Mouse (Mus musculus) heart, embryonic 11.5 days (tissue): ENCODE results near the gene Dpagt1. TPM values are rescaled to one million over a fixed set of nuclear protein-coding genes. Genes with fewer than 3 reads are reported as not detected.

Experiments used
- ATAC-seq: fragments of 200-750 bp; cut with Nextera tagmentation; replicated peaks from 2 replicates; pipeline ENCODE4 v1.8.0; 2017; ENCODE audit warnings: moderate library complexity; ENCODE audit not compliant: insufficient number of reproducible peaks, low FRiP score, low TSS enrichment
- H3K27ac ChIP-seq: fragments of 300-500 bp; sonication (generic); 2 replicates; pipeline ENCODE4 v1.5.1; 2014; ENCODE audit warnings: mild to moderate bottlenecking, low read depth, low read length
- H3K27me3 ChIP-seq: fragments of 300-500 bp; sonication (generic); 2 replicates; pipeline ENCODE4 v1.6.1; 2014; ENCODE audit warnings: mild to moderate bottlenecking, low read length, mixed read lengths; ENCODE audit not compliant: control insufficient read depth, insufficient read depth
- H3K36me3 ChIP-seq: fragments of 300-500 bp; sonication (generic); 2 replicates; pipeline ENCODE4 v1.6.1; 2014; ENCODE audit warnings: mild to moderate bottlenecking, low read length, moderate library complexity, mixed read lengths; ENCODE audit not compliant: control insufficient read depth, insufficient read depth
- H3K4me1 ChIP-seq: fragments of 300-500 bp; sonication (generic); 2 replicates; pipeline ENCODE4 v1.6.1; 2014; ENCODE audit warnings: low read length; ENCODE audit not compliant: control insufficient read depth, insufficient read depth
- H3K4me2 ChIP-seq: fragments of 300-500 bp; sonication (generic); 2 replicates; pipeline ENCODE4 v1.6.1; 2014; ENCODE audit warnings: mild to moderate bottlenecking, moderate library complexity
- H3K4me3 ChIP-seq: fragments of 300-500 bp; sonication (generic); 2 replicates; pipeline ENCODE4 v1.5.1; 2014; ENCODE audit warnings: low read depth, low read length
- H3K9ac ChIP-seq: fragments of 300-500 bp; sonication (generic); 2 replicates; pipeline ENCODE4 v1.6.1; 2014; ENCODE audit warnings: mild to moderate bottlenecking, low read depth, low read length, moderate library complexity
- H3K9me3 ChIP-seq: fragments of 300-500 bp; sonication (generic); replicated peaks from 2 replicates; pipeline ENCODE4 v1.6.1; 2016; ENCODE audit warnings: low read length; ENCODE audit not compliant: control insufficient read depth
- WGBS: fragments of 180-500 bp; shearing (Covaris S2); extraction: QIAGEN DNeasy Blood & Tissue Kit; methylation state at CpG from one replicate; pipeline ENCODE4 v1.1.7; 2014; ENCODE audit not compliant: insufficient replicate concordance; 5-methylcytosine and 5-hydroxymethylcytosine counted together
- polyA plus RNA-seq: library from polyadenylated mRNA; unstranded; fragments of >200 nt; fragmentation: Nextera tagmentation; extraction: Ambion mirVana; gene quantifications from 2 replicates; pipeline ENCODE4 v1.2.1, GENCODE M21; 2014

Gene Dpagt1
- polyA plus RNA-seq, 1 experiment from 2014 or later, result 46.3 TPM

DNA sequence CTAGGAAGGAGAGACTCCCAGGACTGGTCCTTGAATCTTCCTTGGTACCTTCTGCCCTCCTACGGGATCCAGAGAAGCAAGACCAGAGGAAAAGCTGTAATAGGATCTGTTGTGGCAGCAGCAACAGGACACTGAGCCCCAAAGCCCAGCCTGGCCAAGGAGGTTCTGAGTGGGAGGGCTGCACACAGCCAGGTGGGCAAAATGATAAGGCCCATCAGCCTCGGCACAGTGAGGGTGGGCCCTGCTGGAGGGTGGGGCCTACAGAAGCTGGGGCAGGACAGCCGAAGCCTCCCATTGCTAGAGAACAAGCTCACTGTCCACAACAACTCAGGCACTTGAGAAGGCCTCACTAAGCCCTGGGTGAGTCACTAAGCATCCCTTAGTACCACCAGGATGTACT lies 16.4 kb downstream of the Dpagt1 start:
- Histone ChIP-seq H3K4me1 (peaks cover 19% of the 10 kb centered on the region), H3K36me3 (peaks cover 11% of the 10 kb centered on the region), H3K27ac (peak overlapping the region; percentile 100), H3K4me2 (peak overlapping the region; percentile 63), H3K4me3 (peak overlapping the region; percentile 84), H3K9me3 (no peaks in the 10 kb centered on the region), H3K27me3 (no peaks in the 10 kb centered on the region), H3K9ac (peak overlapping the region; percentile 94)
- ATAC-seq, result peak; percentile 72
- WGBS, result 37% methylated on average over 3 of the region's 3 CpGs

DNA sequence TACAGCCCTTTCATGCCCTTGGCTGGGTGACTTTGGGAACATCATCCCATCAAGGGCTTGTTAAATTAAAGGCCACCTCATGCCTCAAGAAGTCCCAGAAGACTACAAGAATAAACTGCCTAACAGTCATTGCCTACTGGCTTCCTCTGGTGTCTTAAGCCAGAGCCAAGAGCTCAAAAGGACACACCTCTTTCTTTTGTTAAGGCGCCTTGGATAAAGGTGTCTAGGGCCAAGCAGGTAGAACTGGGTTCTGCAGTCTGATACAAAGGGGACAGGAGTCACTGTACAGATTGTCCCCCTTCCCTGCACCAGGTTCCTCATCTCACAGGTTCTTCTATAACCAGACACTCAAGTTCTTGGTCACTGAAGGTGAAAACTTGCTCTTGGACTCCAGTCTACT lies 16.8 kb downstream of the Dpagt1 start:
- H3K4me1 ChIP-seq, result peaks cover 17% of the 10 kb centered on the region
- H3K4me2 ChIP-seq, result peak overlapping the region; percentile 63
- peak overlapping the region; percentile 94 for H3K9ac ChIP-seq
- H3K27me3 ChIP-seq, result no peaks in the 10 kb centered on the region
- WGBS, result 64% methylated on average over 1 of the region's 1 CpGs
- ATAC-seq, result no peak
- no peaks in the 10 kb centered on the region for H3K9me3 ChIP-seq
- H3K27ac ChIP-seq, result peak overlapping the region; percentile 100
- peak overlapping the region; percentile 84 for H3K4me3 ChIP-seq
- peaks cover 15% of the 10 kb centered on the region for H3K36me3 ChIP-seq

DNA sequence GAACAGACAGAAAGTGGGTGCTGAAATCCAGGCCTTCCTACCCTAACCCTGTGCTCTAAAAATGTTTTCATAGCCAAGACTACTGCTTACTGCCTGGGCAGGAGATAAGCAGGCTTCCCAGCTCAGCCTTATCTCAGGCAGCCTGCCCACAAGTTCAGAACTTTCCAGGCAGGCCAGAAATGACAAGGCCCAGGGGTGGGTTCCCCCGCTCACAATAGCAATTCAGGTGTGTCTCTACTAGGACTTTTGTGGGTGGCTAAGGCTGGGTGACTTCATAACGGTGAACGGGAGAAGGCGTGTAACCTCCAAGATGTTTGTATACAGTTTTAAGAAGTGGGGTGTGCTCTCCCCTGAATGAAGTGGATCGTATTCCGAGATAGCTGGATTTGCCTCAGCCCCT lies 17.5 kb downstream of the Dpagt1 start:
- no peaks in the 10 kb centered on the region for H3K9me3 ChIP-seq
- H3K27ac ChIP-seq, result peak overlapping the region; percentile 100
- 5% methylated on average over 6 of the region's 6 CpGs for WGBS
- ATAC-seq, result peak; percentile 76
- H3K4me2 ChIP-seq, result peak overlapping the region; percentile 63
- peak overlapping the region; percentile 94 for H3K9ac ChIP-seq
- H3K27me3 ChIP-seq, result no peaks in the 10 kb centered on the region
- peak overlapping the region; percentile 84 for H3K4me3 ChIP-seq
- peaks cover 17% of the 10 kb centered on the region for H3K36me3 ChIP-seq
- H3K4me1 ChIP-seq, result peaks cover 16% of the 10 kb centered on the region

DNA sequence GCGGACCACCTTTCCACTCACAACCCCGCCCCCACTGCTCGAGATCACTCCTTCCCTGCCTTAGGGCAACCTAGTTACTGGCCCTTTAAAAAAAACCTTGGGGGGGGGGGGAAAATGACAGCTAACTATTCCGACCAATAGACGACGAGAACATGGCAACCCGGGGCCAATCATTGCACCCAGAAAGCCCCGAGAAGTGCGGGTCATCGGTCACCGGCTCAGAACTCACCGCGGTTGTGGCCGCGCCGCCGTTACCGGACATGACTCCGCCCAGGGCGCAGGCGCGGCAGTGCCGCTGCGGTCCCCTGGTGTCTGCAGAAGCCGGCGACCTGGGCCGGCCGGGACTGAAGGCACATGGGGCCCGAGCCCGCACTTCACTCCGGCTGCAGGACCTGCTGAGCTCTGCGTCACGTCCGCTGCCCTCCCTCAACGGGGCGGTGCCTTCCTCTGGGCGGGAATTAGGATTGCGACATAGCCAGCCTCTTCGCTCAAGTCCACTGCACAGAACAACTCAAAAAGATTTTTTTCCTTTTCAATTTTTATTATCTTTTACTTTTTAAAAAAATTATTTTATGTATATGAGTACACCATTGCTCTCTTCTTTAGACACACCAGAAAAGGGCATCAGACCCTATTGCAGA lies 18.1 kb downstream of the Dpagt1 start, which contains the start of gene Hmbs:
Hmbs (minus strand) TSS at position 448 of the 641 bp plus-strand sequence.
- under 1% methylated on average over 39 of the region's 39 CpGs for WGBS
- peak within 1 kb of the TSS; percentile 94 for H3K9ac ChIP-seq
- peak within 1 kb of the TSS; percentile 84 for H3K4me3 ChIP-seq
- no peaks in the 10 kb centered on the region for H3K27me3 ChIP-seq
- peak; percentile 90 for ATAC-seq
- peak within 1 kb of the TSS; percentile 63 for H3K4me2 ChIP-seq
- peaks cover 16% of the 10 kb centered on the region for H3K4me1 ChIP-seq
- peaks cover 18% of the 10 kb centered on the region for H3K36me3 ChIP-seq
- no peaks in the 10 kb centered on the region for H3K9me3 ChIP-seq
- H3K27ac ChIP-seq, result peak within 1 kb of the TSS; percentile 100

DNA sequence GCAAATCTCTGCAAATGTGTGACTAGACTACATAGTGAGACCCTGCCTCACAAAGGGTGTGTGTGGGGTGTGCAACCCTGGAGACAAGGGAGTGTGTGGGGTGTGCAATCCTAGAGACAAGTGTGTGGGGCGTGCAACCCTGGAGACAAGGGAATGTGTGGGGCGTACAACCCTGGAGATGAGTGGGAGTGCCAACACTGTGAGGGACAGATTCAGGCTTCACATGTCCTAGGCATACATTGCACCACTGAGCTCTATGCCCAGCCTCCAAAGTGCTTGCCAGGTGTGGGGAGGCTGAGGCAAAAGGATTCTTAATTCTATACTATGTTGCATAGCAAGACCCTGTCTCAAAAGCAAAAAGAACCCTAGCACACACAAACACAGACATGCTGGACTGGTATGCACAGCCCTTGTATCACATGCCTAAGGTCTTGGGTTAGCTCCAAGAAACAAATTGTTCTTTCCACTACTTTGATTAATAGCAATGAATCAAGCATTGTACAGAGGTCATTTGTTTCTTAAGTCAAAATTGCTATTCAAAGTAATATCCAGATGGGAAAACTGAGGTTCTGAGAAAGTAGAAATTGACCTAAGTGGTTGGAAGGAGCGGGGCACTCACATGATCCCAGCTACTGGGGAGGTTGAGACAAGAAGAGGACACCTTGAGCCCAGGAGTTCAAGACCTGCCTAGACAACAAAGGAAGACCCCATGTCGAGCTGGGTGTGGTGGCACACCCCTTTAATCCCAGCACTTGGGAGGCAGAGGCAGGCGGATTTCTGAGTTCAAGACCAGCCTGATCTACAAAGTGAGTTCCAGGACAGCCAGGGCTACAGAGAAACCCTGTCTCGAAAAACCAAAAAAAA lies 20.0 kb downstream of the Dpagt1 start:
- Histone ChIP-seq H3K4me3 (no peak overlapping the region), H3K4me1 (peaks cover 16% of the 10 kb centered on the region), H3K27ac (no peak overlapping the region), H3K4me2 (no peak overlapping the region), H3K27me3 (no peaks in the 10 kb centered on the region), H3K36me3 (peaks cover 28% of the 10 kb centered on the region), H3K9me3 (no peaks in the 10 kb centered on the region), H3K9ac (no peak overlapping the region)
- ATAC-seq, result no peak
- WGBS, result 86% methylated on average over 6 of the region's 6 CpGs

- Histone ChIP-seq H3K9me3 (no peaks in the 10 kb centered on the region), H3K27me3 (no peaks in the 10 kb centered on the region), H3K4me1 (peaks cover 12% of the 10 kb centered on the region), H3K4me3 (no peak overlapping the region), H3K9ac (no peak overlapping the region), H3K27ac (no peak overlapping the region), H3K36me3 (peaks cover 37% of the 10 kb centered on the region), H3K4me2 (no peak overlapping the region)
- WGBS, result 91% methylated on average over 9 of the region's 9 CpGs
- ATAC-seq, result no peak
These were observed 21.3 kb downstream of the Dpagt1 start for GRCm38 (mm10) chr9:44347166-44347565.

GRCm38 (mm10) chr9:44347621-44348020 lies 21.8 kb downstream of the Dpagt1 start:
- WGBS, result 85% methylated on average over 4 of the region's 4 CpGs
- H3K9me3 ChIP-seq, result no peaks in the 10 kb centered on the region
- ATAC-seq, result no peak
- no peaks in the 10 kb centered on the region for H3K27me3 ChIP-seq
- peaks cover 37% of the 10 kb centered on the region for H3K36me3 ChIP-seq
- H3K27ac ChIP-seq, result no peak overlapping the region
- no peak overlapping the region for H3K9ac ChIP-seq
- no peak overlapping the region for H3K4me3 ChIP-seq
- H3K4me1 ChIP-seq, result peaks cover 7% of the 10 kb centered on the region
- no peak overlapping the region for H3K4me2 ChIP-seq

DNA sequence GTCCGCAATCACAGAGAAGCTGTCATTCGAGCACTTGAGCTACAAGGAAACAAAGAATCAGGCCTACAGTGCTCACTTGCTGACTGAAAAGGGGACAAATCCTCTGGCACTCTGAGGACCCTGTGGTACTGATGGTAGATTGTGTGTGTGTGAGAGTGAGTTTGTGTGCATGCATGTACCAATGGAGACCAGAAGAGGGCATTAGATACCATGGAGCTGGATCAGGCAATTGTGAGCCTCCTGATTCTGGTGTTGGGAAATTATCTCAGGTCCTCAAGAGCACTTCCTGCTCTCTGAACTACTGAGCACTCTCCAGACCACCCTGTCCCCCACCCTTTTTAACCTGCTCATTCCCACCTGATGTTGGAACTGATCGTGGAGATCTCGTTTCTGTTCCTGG lies 22.7 kb downstream of the Dpagt1 start:
- Histone ChIP-seq H3K4me2 (no peak overlapping the region), H3K27ac (no peak overlapping the region), H3K36me3 (peaks cover 44% of the 10 kb centered on the region), H3K9me3 (no peaks in the 10 kb centered on the region), H3K27me3 (no peaks in the 10 kb centered on the region), H3K9ac (no peak overlapping the region), H3K4me1 (no peaks in the 10 kb centered on the region), H3K4me3 (no peak overlapping the region)
- 95% methylated on average over 4 of the region's 4 CpGs for WGBS
- ATAC-seq, result no peak
